Mouse (Mus musculus) bone marrow macrophage, adult 2 months (primary cell): ENCODE measurements around the gene Arsg.

ENCODE experiments used
- CTCF ChIP-seq: IDR thresholded peaks from 2 replicates; pipeline ENCODE4 v1.5.1; 2012; ENCODE audit warnings: low read depth, mild to moderate bottlenecking, low read length, moderate library complexity
- POLR2A ChIP-seq: IDR thresholded peaks from 2 replicates; pipeline ENCODE4 v1.6.1; 2012; ENCODE audit warnings: mild to moderate bottlenecking, low read depth, low read length, borderline replicate concordance

DNA sequence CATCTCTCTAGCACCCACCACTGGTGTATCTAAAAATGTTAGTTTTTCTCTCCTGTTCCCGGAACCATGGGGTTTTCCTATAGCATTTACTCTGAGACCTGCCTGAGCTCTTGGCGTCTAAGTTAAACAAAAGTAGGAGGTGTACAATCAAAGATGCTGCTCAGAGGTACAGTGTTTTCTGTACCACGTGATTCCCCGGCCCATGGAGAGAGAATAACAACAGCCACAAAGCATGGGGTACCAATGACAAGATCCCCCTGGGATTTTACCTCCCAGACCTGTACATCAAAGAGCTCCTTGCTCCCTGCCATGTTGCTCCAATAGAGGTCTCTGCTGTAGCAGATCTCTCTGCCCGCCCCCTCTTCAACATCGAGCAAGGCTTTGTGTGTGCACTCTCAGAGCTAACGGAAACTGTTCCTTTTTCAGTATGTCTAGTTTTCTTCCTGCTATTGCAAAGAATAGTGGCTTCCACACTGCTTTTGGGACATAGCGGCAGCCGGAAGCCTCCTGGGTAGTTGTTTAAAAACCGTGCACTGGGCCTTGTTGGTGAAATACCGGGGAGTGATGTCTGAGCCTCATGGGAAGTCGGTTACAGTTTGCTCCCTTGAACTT lies 95.9 kb downstream of the Arsg start:
- TF ChIP-seq CTCF (no peak), POLR2A (no peak)
